Mouse (Mus musculus) liver, embryonic 14.5 days (tissue): ENCODE results near the gene Npm1. TPM values are rescaled to one million over a fixed set of nuclear protein-coding genes. Genes with fewer than 3 reads are reported as not detected.

Source experiments
- ATAC-seq: fragments of 200-750 bp; cut with Nextera tagmentation; 2 replicates; pipeline ENCODE4 v1.8.0; 2017; ENCODE audit warnings: moderate number of reproducible peaks, mild to moderate bottlenecking, moderate library complexity; ENCODE audit not compliant: insufficient read depth
- DNase-seq, 3 experiments: peaks; one replicate each; pipeline ENCODE4 v3.0.0-alpha.2; 2012 to 2013; ENCODE audit warnings: low read depth in 3 of 3, low spot score in 3 of 3
- H3K27ac ChIP-seq: fragments of 300-500 bp; sonication (generic); 2 replicates; pipeline ENCODE4 v1.5.1; 2014; ENCODE audit warnings: moderate library complexity, mild to moderate bottlenecking, control low read depth, inconsistent platforms
- H3K27me3 ChIP-seq: fragments of 300-500 bp; sonication (generic); 2 replicates; pipeline ENCODE4 v1.6.1; 2014; ENCODE audit warnings: mild to moderate bottlenecking, low read length, moderate library complexity; ENCODE audit not compliant: control insufficient read depth, insufficient read depth
- H3K36me3 ChIP-seq: fragments of 300-500 bp; sonication (generic); replicated peaks from 2 replicates; pipeline ENCODE4 v1.6.1; 2014; ENCODE audit warnings: low read depth; ENCODE audit not compliant: control insufficient read depth, insufficient read depth
- H3K4me1 ChIP-seq, 2 experiments: fragments of 200-500 bp in 1 of 2; fragments of 300-500 bp in 1 of 2; sonication (generic) in 1 of 2; replicated peaks; 2 replicates each; pipeline ENCODE4 v1.6.1; 2012 to 2014; ENCODE audit warnings: antibody characterized with exemption in 1 of 2, inconsistent platforms in 1 of 2, low read length in 1 of 2; ENCODE audit not compliant: control insufficient read depth in 2 of 2, insufficient read depth in 2 of 2
- H3K4me2 ChIP-seq: fragments of 300-500 bp; sonication (generic); 2 replicates; pipeline ENCODE4 v1.6.1; 2014; ENCODE audit warnings: low read depth, mild to moderate bottlenecking, control low read depth, moderate library complexity
- H3K4me3 ChIP-seq, 2 experiments: fragments of 200-500 bp in 1 of 2; fragments of 300-500 bp in 1 of 2; sonication (generic) in 1 of 2; 2 replicates each; pipeline ENCODE4 v1.5.1; 2012 to 2014; ENCODE audit warnings: low read depth in 2 of 2, low read length in 2 of 2, mild to moderate bottlenecking in 2 of 2, control low read depth in 1 of 2, inconsistent platforms in 1 of 2, moderate library complexity in 1 of 2; ENCODE audit not compliant: insufficient read depth in 1 of 2
- H3K9ac ChIP-seq: fragments of 300-500 bp; sonication (generic); replicated peaks from 2 replicates; pipeline ENCODE4 v1.6.1; 2014; ENCODE audit warnings: mild to moderate bottlenecking, control low read depth, moderate library complexity
- H3K9me3 ChIP-seq: fragments of 300-500 bp; sonication (generic); 2 replicates; pipeline ENCODE4 v1.6.1; 2016; ENCODE audit warnings: low read length, mixed read lengths; ENCODE audit not compliant: control insufficient read depth
- CTCF ChIP-seq: IDR thresholded peaks from 2 replicates; pipeline ENCODE4 v1.5.1; 2016; ENCODE audit warnings: antibody characterized with exemption, low read depth, control low read depth
- EP300 ChIP-seq: IDR thresholded peaks from 2 replicates; pipeline ENCODE4 v1.6.1; 2016; ENCODE audit warnings: antibody characterized with exemption, low read depth
- WGBS: fragments of 180-500 bp; shearing (Covaris S2); extraction: QIAGEN DNeasy Blood & Tissue Kit; methylation state at CpG from one replicate; pipeline ENCODE4 v1.1.7; 2014; ENCODE audit not compliant: insufficient replicate concordance; 5-methylcytosine and 5-hydroxymethylcytosine counted together
- polyA plus RNA-seq, 2 experiments: library from polyadenylated mRNA; depleted of rRNA in 1 of 2; stranded (reverse) in 1 of 2; unstranded in 1 of 2; fragments of >200 nt; fragmentation: Nextera tagmentation in 1 of 2; extraction: Ambion mirVana in 1 of 2; gene quantifications; 2 replicates each; pipeline versions ENCODE4 v1.2.1 to v1.2.3; 2012 to 2014

The Npm1 gene
- polyA plus RNA-seq, 2 experiments, result 654 to 703 TPM

DNA sequence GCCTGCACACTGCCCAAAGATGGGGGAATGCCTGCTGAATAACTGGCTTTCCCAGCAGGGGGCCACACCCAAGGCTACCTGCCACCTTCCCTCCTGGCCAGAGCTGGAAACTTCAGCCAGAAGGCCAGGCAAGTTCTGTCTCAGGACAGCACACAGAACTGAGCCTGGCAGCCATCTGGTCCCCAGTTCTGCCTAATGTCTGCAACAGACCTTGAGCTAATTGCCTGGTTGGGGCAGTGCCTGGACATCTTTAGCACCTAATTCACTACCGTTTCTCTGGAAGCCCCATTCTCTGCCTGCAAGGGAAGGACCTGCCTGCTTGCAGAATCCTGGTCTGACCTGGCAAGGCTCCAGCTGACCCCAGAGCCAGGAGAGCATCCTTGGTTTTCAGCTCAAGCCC, 50.6 kb downstream of the Npm1 start:
- H3K9me3 ChIP-seq, result no peaks in the 10 kb centered on the region
- WGBS, result 18% methylated on average over 1 of the region's 1 CpGs
- no peak overlapping the region for H3K4me3 ChIP-seq
- DNase-seq (no peak), ATAC-seq (no peak)
- H3K36me3 ChIP-seq, result no peaks in the 10 kb centered on the region
- no peak overlapping the region for H3K27ac ChIP-seq
- no peaks in the 10 kb centered on the region for H3K4me1 ChIP-seq
- no peak overlapping the region for H3K9ac ChIP-seq
- H3K27me3 ChIP-seq, result no peaks in the 10 kb centered on the region
- H3K4me2 ChIP-seq, result no peak overlapping the region
- TF ChIP-seq CTCF (no peak), EP300 (no peak)

DNA sequence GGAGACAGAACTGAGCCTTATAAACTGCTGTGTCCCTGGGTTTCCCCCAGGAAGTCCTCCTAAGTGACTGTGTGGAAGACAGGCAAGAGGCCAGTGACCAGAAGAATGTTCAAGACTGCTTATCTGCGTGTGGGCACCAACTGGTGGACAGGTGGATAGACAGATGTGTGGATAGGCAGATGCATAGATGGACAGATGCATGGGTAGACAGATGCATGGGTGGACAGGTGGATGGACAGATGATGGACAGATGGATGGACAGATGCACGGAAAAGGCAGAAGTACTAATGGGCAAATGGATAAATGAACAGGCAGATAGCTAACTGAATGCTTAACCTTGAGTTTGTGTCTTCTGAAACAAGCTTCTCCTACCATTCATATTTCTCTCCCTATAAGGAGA, 52.9 kb downstream of the Npm1 start:
- no peak for TF ChIP-seq CTCF
- TF ChIP-seq EP300, result no peak
- ATAC-seq (no peak), DNase-seq (no peak)
- WGBS, result 47% methylated on average over 2 of the region's 2 CpGs
- Histone ChIP-seq H3K9me3 (no peaks in the 10 kb centered on the region), H3K27ac (no peak overlapping the region), H3K9ac (no peak overlapping the region), H3K4me3 (no peak overlapping the region), H3K36me3 (no peaks in the 10 kb centered on the region), H3K4me1 (no peaks in the 10 kb centered on the region), H3K4me2 (no peak overlapping the region), H3K27me3 (no peaks in the 10 kb centered on the region)

DNA sequence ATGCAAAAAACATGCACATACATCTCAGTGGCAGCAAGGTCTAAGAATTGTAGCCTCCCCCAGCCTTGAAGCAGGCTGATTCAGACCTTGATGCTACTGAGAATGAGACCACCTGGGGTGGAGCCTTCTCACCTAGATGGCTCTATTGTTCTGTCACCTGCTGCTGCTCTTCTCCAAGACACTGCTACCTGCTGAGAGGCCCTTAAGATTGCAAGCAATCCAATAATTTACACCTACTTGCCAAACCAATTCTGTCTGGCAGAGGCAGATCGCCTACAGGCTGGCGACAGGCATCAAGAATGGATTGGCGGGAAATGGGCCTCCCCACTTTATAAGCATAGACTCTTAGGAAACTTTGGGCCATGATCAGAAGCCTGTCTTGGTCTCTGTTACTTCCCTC, 55.5 kb downstream of the Npm1 start:
- TF ChIP-seq CTCF, result no peak
- no peak for TF ChIP-seq EP300
- ATAC-seq (no peak), DNase-seq (no peak)
- Histone ChIP-seq H3K27me3 (no peaks in the 10 kb centered on the region), H3K4me2 (no peak overlapping the region), H3K4me1 (peaks cover 0 to 2% of the 10 kb centered on the region in 2 experiments; a peak in 1 of 4 replicates), H3K9ac (no peak overlapping the region), H3K36me3 (no peaks in the 10 kb centered on the region), H3K27ac (no peak overlapping the region), H3K9me3 (no peaks in the 10 kb centered on the region), H3K4me3 (no peak overlapping the region)
- WGBS, result 54% methylated on average over 3 of the region's 3 CpGs

DNA sequence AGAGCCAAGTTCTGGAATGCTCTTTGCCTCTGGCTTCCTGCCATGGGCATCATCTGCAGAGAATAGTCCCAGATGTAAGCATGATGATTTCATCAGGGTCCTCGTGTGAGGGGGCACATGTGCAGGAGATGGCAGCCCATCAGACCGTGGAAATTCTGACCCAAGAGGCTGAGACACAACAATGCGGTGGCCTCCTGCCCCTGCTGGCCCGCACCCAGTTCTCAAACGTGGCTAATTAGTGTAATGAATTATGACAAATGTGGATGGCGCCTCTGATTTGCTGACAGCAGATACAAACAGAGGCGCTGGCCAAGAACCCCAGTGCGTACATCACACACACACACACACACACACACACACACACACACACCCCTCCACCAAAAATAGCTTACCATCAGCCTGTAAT, 58.1 kb downstream of the Npm1 start:
- no peak overlapping the region for H3K9ac ChIP-seq
- no peaks in the 10 kb centered on the region for H3K27me3 ChIP-seq
- peaks cover 0 to 2% of the 10 kb centered on the region in 2 experiments; a peak in 1 of 4 replicates for H3K4me1 ChIP-seq
- H3K27ac ChIP-seq, result no peak overlapping the region
- 63% methylated on average over 8 of the region's 8 CpGs for WGBS
- no peak for DNase-seq
- H3K9me3 ChIP-seq, result no peaks in the 10 kb centered on the region
- no peak overlapping the region for H3K4me3 ChIP-seq
- ATAC-seq, result no peak
- TF ChIP-seq EP300 (no peak), CTCF (no peak)
- H3K36me3 ChIP-seq, result no peaks in the 10 kb centered on the region
- H3K4me2 ChIP-seq, result no peak overlapping the region

DNA sequence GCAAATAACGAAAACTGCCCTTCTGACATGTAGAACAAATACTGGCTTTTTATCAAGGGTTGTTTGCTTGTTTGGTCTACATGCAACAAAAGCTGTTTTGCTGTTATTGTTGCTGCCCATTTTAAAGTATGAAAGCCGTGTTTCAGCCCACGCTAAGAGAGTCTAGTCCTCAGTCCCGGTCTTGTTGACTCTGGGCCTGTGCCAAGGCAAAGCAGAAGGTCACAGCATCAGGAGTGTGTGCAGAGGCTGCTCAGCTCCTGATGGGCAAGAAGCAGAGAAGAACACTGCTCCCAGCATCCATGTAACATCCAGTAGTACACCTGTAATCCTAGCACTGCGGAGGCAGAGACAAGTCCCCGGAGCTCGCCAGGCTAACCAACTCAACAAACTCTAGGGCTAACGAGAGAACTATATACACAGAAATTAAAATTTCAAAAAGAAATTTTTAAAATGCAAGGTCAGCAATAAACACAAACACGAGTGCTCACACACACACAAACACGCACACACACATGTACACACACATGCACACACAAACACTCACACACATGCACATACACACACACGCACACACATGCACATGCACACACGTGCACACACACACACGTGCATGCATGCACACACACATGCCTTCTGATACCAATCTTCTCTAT, 59.6 kb downstream of the Npm1 start:
- Histone ChIP-seq H3K4me3 (no peak overlapping the region), H3K4me1 (peaks cover 0 to 2% of the 10 kb centered on the region in 2 experiments; a peak in 1 of 4 replicates), H3K27me3 (no peaks in the 10 kb centered on the region), H3K9ac (no peak overlapping the region), H3K9me3 (no peaks in the 10 kb centered on the region), H3K36me3 (no peaks in the 10 kb centered on the region), H3K27ac (no peak overlapping the region), H3K4me2 (no peak overlapping the region)
- WGBS, result 61% methylated on average over 13 of the region's 13 CpGs
- no peak for TF ChIP-seq EP300
- no peak for TF ChIP-seq CTCF
- no peak for ATAC-seq
- DNase-seq, result no peak

Other genes starting within 250 kb of the Npm1 start
- 0.05 and 0.12 TPM in 2 replicates for gene Fgf18, start 15.8 kb downstream of the Npm1 start, polyA plus RNA-seq (2012; rRNA removed)
- gene Fgf18, start 15.8 kb downstream of the Npm1 start, polyA plus RNA-seq (2014; fragmentation: Nextera tagmentation; extraction: Ambion mirVana), result 0.27 TPM in 1 of 2 replicates, not detected in the other
- gene Tlx3, start 40.4 kb upstream of the Npm1 start, polyA plus RNA-seq (2012; rRNA removed), result not detected in 2 replicates
- gene Tlx3, start 40.4 kb upstream of the Npm1 start, polyA plus RNA-seq (2014; fragmentation: Nextera tagmentation; extraction: Ambion mirVana), result not detected in 2 replicates
- gene Gm12117, start 113.5 kb upstream of the Npm1 start, polyA plus RNA-seq (2012; rRNA removed), result not detected in 2 replicates
- gene Gm12117, start 113.5 kb upstream of the Npm1 start, polyA plus RNA-seq (2014; fragmentation: Nextera tagmentation; extraction: Ambion mirVana), result not detected in 2 replicates